16 mouse cellular contexts compared by ENCODE assay signal in genomic region chr10:125944762-125945504, GRCm38 (mm10).
"Had no signal": no experiment of that assay in that cellular context is flagged by ENCODE, and none has a peak within 500 bp of the region (broad histone marks: within the 10 kb centered on the region; RNA-seq: fewer than 3 reads in every experiment).

No protein-coding gene starts in this region.

- H3K36me3 ChIP-seq: limb, embryonic 12.5 days; liver, embryonic 13.5 days; lung, embryonic 15.5 days; neural tube, embryonic 13.5 days had no signal

- H3K9me3 ChIP-seq: limb, embryonic 12.5 days; liver, embryonic 13.5 days; lung, embryonic 15.5 days; neural tube, embryonic 13.5 days had no signal

- H3K27ac ChIP-seq: layer of hippocampus, adult 2 months; limb, embryonic 12.5 days; liver, embryonic 13.5 days; lung, embryonic 15.5 days; macrophage; neural tube, embryonic 13.5 days; stomach, postnatal 0 days had no signal

- ATAC-seq: liver, postnatal 0 days had no signal

- H3K27me3 ChIP-seq: liver, embryonic 13.5 days; lung, embryonic 15.5 days; megakaryocyte, embryonic 14.5 days; neural tube, embryonic 13.5 days had no signal

- H3K4me2 ChIP-seq: limb, embryonic 12.5 days; liver, embryonic 13.5 days; lung, embryonic 15.5 days; neural tube, embryonic 13.5 days had no signal

- H3K4me3 ChIP-seq: layer of hippocampus, adult 2 months; limb, embryonic 12.5 days; liver, embryonic 13.5 days; lung, embryonic 15.5 days; megakaryocyte, embryonic 14.5 days; neural tube, embryonic 13.5 days had no signal

- H3K9ac ChIP-seq: limb, embryonic 12.5 days; liver, embryonic 13.5 days; liver, postnatal 0 days; lung, embryonic 15.5 days; neural tube, embryonic 13.5 days had no signal

- H3K4me1 ChIP-seq: liver, embryonic 13.5 days; megakaryocyte, embryonic 14.5 days had no signal

- DNase-seq: kidney, adult 2 months; kidney, postnatal 25 days; liver; liver, embryonic 13.5 days; liver, postnatal 0 days; lung, postnatal 14 days; midbrain, embryonic 14.5 days; right cerebral cortex, adult 18-20 months; right cerebral cortex, postnatal 25 days had no signal
